Mouse (Mus musculus) forebrain, postnatal 0 days (tissue): Measurements from ENCODE around the gene Fezf1. TPM values are rescaled to one million over a fixed set of nuclear protein-coding genes. Genes with fewer than 3 reads are reported as not detected.

Experiments
- ATAC-seq: fragments of 200-750 bp; cut with Nextera tagmentation; 2 replicates; pipeline ENCODE4 v1.8.0; 2017; ENCODE audit warnings: mild to moderate bottlenecking, moderate library complexity
- DNase-seq: peaks from one replicate; pipeline ENCODE4 v3.0.0-alpha.2; 2015
- H3K27ac ChIP-seq: fragments of 300-500 bp; sonication (generic); 2 replicates; pipeline ENCODE4 v1.5.1; 2014; ENCODE audit warnings: low read depth, mild to moderate bottlenecking, antibody characterized with exemption, low read length, moderate library complexity, mixed read lengths
- H3K27me3 ChIP-seq: fragments of 300-500 bp; sonication (generic); 2 replicates; pipeline ENCODE4 v1.6.1; 2014; ENCODE audit warnings: mild to moderate bottlenecking, low read length, mixed read lengths; ENCODE audit not compliant: insufficient read depth
- H3K36me3 ChIP-seq: fragments of 300-500 bp; sonication (generic); 2 replicates; pipeline ENCODE4 v1.6.1; 2014; ENCODE audit warnings: mild to moderate bottlenecking, moderate library complexity; ENCODE audit not compliant: insufficient read depth
- H3K4me1 ChIP-seq: fragments of 300-500 bp; sonication (generic); 2 replicates; pipeline ENCODE4 v1.6.1; 2014; ENCODE audit warnings: antibody characterized with exemption; ENCODE audit not compliant: insufficient read depth
- H3K4me2 ChIP-seq: fragments of 300-500 bp; sonication (generic); 2 replicates; pipeline ENCODE4 v1.6.1; 2014; ENCODE audit warnings: low read depth, mild to moderate bottlenecking, moderate library complexity
- H3K4me3 ChIP-seq: fragments of 300-500 bp; sonication (generic); 2 replicates; pipeline ENCODE4 v1.5.1; 2014; ENCODE audit warnings: low read depth, low read length, mixed read lengths
- H3K9ac ChIP-seq: fragments of 300-500 bp; sonication (generic); 2 replicates; pipeline ENCODE4 v1.6.1; 2014; ENCODE audit warnings: mild to moderate bottlenecking
- H3K9me3 ChIP-seq: fragments of 300-500 bp; sonication (generic); 2 replicates; pipeline ENCODE4 v1.6.1; 2016; ENCODE audit warnings: low read length
- CTCF ChIP-seq: sonication (generic); IDR thresholded peaks from 2 replicates; pipeline ENCODE4 v1.5.1; 2016; ENCODE audit warnings: antibody characterized with exemption, control low read depth, low read depth
- WGBS: fragments of 180-500 bp; shearing (Covaris S2); extraction: QIAGEN DNeasy Blood & Tissue Kit; methylation state at CpG from one replicate; pipeline ENCODE4 v1.1.7; 2014; 5-methylcytosine and 5-hydroxymethylcytosine counted together
- polyA plus RNA-seq: library from polyadenylated mRNA; unstranded; fragments of >200 nt; fragmentation: Nextera tagmentation; extraction: Ambion mirVana; gene quantifications from 2 replicates; pipeline ENCODE4 v1.2.1, GENCODE M21; 2015
- total RNA-seq: library from RNA; depleted of rRNA; stranded (reverse); fragments of >200 nt; gene quantifications from 2 replicates; pipeline ENCODE4 v1.2.3, GENCODE M21; 2014

Fezf1 gene
- total and polyA plus RNA-seq, 2 experiments from 2014 or later, result 10.0 to 19.7 TPM

DNA sequence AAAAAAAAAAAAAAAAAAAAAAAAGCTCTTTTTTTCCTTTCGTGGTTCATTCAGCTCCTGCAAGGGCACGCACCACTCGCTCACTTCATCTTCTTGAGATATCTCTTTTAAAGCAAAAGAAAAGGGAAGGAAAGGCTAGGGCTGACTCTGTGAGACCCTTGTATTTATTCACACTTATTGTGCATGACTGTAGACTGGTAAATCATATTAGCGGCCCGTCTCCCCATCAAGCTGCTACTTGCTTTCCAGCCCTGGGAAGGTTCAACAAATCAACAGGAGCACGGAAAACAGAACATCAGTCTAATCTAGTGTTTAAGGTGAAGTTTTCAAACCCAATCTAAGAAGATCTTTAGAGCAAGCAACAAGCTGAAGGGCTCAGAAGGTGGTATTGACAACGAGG lies 24.4 kb upstream of the Fezf1 start:
- H3K27me3 ChIP-seq, result peaks cover 37% of the 10 kb centered on the region
- no peaks in the 10 kb centered on the region for H3K36me3 ChIP-seq
- no peaks in the 10 kb centered on the region for H3K4me1 ChIP-seq
- no peak overlapping the region for H3K27ac ChIP-seq
- no peak overlapping the region for H3K4me3 ChIP-seq
- H3K9ac ChIP-seq, result no peak overlapping the region
- no peaks in the 10 kb centered on the region for H3K9me3 ChIP-seq
- DNase-seq, result peak; percentile 8
- no peak for TF ChIP-seq CTCF
- 19% methylated on average over 7 of the region's 7 CpGs for WGBS
- H3K4me2 ChIP-seq, result no peak overlapping the region
- ATAC-seq, result no peak

DNA sequence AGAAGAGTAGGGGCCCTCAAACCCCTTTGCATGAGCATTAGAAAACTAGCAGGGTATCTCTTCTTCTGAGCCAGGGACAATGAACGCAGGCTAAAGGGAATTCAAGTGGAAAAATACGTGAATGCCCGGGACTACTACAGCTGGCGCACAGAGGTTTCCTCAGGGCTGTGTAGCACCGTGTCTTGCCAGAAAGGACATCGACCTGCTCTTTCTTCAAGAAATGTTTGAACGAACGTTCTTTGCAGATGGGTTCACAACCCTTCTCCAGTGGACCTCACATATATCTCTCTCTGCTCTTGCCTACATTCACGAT lies 12.5 kb upstream of the Fezf1 start:
- H3K27me3 ChIP-seq, result peaks cover 75% of the 10 kb centered on the region
- no peaks in the 10 kb centered on the region for H3K36me3 ChIP-seq
- H3K9ac ChIP-seq, result peak overlapping the region; percentile 15; the same call in 1 of the 2 replicates
- no peaks in the 10 kb centered on the region for H3K9me3 ChIP-seq
- H3K27ac ChIP-seq, result no peak overlapping the region
- H3K4me2 ChIP-seq, result peak overlapping the region; percentile 23; the same call in 1 of the 2 replicates
- ATAC-seq, result no peak
- no peak for TF ChIP-seq CTCF
- no peaks in the 10 kb centered on the region for H3K4me1 ChIP-seq
- no peak overlapping the region for H3K4me3 ChIP-seq
- DNase-seq, result no peak
- WGBS, result 7% methylated on average over 9 of the region's 9 CpGs

DNA sequence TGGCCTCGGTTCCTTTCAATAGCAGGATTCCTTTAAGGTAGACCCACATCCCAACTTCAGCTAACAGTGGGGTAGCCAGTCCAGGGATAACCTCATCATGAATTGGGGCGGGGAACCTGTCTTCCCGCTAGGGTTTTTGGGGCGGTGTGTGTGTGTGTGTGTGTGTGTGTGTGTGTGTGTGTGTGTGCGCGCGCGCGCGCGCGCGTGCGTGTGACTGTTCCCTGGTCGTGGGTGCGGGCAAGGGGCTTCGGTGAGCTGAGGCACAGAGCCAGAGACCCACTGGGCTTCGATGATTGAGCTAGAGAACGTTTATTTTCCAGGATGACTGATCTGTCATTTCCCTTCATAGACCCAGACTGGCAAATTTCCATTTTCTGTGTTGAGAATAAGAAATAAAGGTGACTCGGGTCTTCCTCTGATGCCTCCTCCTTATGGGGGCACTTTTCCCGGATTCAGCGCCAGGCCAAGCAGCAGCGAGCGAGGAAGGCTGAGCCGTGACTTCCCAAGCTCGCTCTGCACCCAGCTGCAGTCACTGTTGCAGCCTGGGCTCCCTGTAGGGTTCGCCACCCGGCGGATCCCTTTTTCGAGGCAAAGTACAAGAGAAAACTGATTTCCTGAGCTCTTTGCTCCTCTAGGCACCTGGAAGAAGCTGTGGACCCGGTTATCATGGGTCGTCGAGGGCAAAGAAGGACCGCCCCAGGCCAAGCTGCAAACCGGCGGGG lies 12.0 kb upstream of the Fezf1 start:
- WGBS, result 10% methylated on average over 36 of the region's 36 CpGs
- Histone ChIP-seq H3K4me2 (peak overlapping the region; percentile 23), H3K9me3 (no peaks in the 10 kb centered on the region), H3K4me1 (no peaks in the 10 kb centered on the region), H3K9ac (peak overlapping the region; percentile 15; the same call in 1 of the 2 replicates), H3K4me3 (peak overlapping the region; percentile 17), H3K36me3 (no peaks in the 10 kb centered on the region), H3K27me3 (peaks cover 79% of the 10 kb centered on the region), H3K27ac (no peak overlapping the region)
- DNase-seq, result peak; percentile 37
- ATAC-seq, result peak; percentile 55
- no peak for TF ChIP-seq CTCF

GRCm38 (mm10) chr6:23257981-23258380 lies 9.8 kb upstream of the Fezf1 start:
- H3K4me2 ChIP-seq, result no peak overlapping the region
- H3K27ac ChIP-seq, result no peak overlapping the region
- TF ChIP-seq CTCF, result no peak
- DNase-seq, result no peak
- no peak overlapping the region for H3K9ac ChIP-seq
- 75% methylated on average over 3 of the region's 3 CpGs for WGBS
- H3K36me3 ChIP-seq, result no peaks in the 10 kb centered on the region
- H3K4me3 ChIP-seq, result no peak overlapping the region
- ATAC-seq, result no peak
- H3K9me3 ChIP-seq, result no peaks in the 10 kb centered on the region
- peaks cover 83% of the 10 kb centered on the region for H3K27me3 ChIP-seq
- H3K4me1 ChIP-seq, result no peaks in the 10 kb centered on the region

- ATAC-seq (no peak), DNase-seq (no peak)
- Histone ChIP-seq H3K4me2 (no peak overlapping the region), H3K4me3 (no peak overlapping the region), H3K9me3 (no peaks in the 10 kb centered on the region), H3K36me3 (no peaks in the 10 kb centered on the region), H3K9ac (no peak overlapping the region), H3K27ac (no peak overlapping the region), H3K27me3 (peaks cover 84% of the 10 kb centered on the region), H3K4me1 (no peaks in the 10 kb centered on the region)
- 33% methylated on average over 8 of the region's 8 CpGs for WGBS
- no peak for TF ChIP-seq CTCF
Measured at GRCm38 (mm10) chr6:23255161-23255560, 7.0 kb upstream of the Fezf1 start.

DNA sequence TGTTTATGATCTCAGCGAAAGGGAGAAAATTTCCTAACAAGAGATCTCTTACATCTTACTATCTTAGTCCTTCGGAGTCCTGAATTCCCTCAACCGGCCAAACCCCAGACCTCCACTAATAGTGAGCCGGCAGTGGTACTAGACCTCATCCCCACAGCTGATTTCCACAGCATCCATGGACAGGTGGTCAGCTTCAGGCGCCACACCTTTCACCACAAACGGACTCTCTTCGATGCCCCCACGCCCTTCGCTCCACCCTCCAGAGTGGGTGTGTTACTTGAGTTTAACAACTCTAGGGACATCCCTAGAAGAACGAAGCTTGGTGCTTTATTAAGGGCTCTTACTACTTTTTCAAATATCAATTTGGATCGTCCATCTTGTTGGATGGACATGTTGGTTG lies 6.5 kb upstream of the Fezf1 start:
- Histone ChIP-seq H3K36me3 (no peaks in the 10 kb centered on the region), H3K4me1 (no peaks in the 10 kb centered on the region), H3K4me3 (no peak overlapping the region), H3K9ac (no peak overlapping the region), H3K27me3 (peaks cover 84% of the 10 kb centered on the region), H3K9me3 (no peaks in the 10 kb centered on the region), H3K27ac (no peak overlapping the region), H3K4me2 (no peak overlapping the region)
- DNase-seq (no peak), ATAC-seq (no peak)
- TF ChIP-seq CTCF, result no peak
- WGBS, result 45% methylated on average over 11 of the region's 11 CpGs

DNA sequence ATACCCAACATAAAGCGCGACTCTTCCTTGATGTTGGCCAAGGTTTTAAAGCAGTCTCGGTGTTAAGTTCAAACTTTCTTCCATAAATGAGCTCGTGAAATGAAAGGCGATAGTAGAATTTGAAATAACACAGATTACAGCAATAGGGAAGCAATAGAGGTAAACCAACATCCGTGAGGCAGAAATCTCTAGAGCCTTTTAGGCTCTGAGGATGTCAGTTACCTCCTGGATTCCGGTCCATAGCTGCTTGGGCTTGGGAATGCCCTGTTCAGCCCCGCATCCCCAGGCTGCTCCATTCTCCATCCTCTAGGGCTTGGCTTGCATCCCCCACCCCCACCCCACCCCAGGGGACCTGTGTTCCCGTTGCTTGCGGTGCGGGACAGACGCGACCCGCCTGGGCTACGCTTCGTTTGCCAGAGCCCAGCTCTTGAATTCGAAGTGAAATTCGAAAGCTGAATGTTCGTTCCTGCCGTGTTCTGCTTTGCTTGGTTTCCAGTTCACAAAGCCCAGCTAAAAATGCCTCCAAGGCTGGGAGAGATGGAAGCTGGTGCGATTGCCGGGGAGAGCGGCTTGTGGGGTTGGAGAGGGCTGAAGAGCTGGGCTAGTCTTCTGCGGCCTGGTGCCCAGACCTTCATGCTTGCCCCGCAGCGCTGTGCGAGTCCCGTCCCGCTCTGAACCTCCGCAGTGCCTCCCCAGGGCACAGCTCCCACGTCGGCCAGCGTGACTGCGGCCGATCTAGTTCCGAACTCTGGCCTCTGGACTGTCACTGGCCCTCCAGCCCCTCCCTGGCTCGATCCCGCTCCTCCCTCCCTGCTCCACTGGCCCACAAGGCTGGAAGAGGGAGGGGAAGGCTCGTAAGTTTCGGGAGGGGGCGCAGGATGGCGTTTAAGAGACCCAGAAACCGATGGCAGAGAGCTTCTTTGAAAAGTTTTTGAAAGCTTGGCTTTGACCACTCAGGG lies 5.5 kb upstream of the Fezf1 start:
- DNase-seq (peak; percentile 42), ATAC-seq (peak; percentile 12; the same call in 1 of the 2 replicates)
- no peak overlapping the region for H3K27ac ChIP-seq
- no peak for TF ChIP-seq CTCF
- no peaks in the 10 kb centered on the region for H3K4me1 ChIP-seq
- H3K9ac ChIP-seq, result no peak overlapping the region
- no peak overlapping the region for H3K4me2 ChIP-seq
- H3K36me3 ChIP-seq, result no peaks in the 10 kb centered on the region
- no peak overlapping the region for H3K4me3 ChIP-seq
- peaks cover 80% of the 10 kb centered on the region for H3K27me3 ChIP-seq
- H3K9me3 ChIP-seq, result no peaks in the 10 kb centered on the region
- 5% methylated on average over 43 of the region's 43 CpGs for WGBS
